Mouse (Mus musculus) retina, embryonic 14.5 days (tissue): Measurements from ENCODE around the gene Parp8.

Experiments
- DNase-seq: peaks from one replicate; pipeline ENCODE4 v3.0.0-alpha.2; 2015; ENCODE audit warnings: low spot score

Parp8 gene

DNA sequence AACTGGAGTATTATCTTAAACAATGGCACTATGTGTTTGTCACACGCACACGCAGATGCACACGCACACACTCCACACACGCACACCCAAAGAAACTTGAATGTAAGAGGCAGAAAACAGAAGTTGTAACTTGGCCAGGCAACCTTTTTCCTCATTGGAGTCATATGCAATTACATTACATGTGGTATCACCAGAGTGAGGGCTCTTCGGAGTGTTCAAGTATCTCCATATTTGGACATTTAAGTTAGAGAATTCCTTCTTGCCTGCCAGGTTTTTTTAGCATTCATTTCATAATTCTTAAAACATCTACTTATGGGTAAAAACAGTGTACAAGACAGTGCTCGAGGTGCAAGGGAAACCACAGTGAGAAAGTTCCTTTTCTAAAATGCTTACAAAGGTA is 6.7 kb downstream of the Parp8 start:
- no peak for DNase-seq

DNA sequence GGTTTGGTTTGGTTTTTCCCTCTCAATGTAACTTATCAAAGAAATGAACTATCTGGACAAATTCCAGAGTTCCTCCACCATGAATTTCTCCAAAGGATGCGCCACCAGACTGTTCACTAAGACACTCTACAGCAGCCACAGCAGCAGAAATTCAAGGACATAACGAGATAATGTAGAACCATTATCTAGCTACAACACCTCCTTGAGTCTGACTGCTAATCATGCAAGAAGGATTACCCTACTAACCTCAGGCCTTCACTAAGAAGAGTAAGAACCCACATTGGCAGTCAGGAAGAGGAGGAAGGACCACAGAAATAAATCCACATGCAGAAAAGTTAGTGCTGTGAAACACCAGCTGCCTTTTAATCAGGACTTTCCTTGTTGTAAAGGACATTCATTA is 11.8 kb downstream of the Parp8 start:
- no peak for DNase-seq

DNA sequence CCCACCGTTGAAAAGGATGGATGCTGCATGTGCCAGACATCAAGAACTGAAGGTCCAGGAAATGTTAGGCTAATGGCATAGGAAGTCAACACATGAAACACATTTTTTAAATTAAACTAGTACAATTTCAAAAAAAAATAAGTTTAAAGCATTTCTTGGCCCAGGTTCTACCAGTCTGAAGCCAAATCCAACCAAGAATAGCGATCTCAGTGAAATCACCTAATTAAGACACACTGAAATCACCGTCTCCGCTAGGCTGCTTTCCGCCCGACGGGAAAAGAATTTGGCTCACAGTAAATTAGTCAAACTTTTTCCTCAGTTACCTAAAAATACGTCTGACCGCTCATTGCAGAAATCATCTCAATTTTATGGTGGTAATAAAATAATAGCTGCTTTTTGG is 13.3 kb downstream of the Parp8 start:
- DNase-seq = no peak

DNA sequence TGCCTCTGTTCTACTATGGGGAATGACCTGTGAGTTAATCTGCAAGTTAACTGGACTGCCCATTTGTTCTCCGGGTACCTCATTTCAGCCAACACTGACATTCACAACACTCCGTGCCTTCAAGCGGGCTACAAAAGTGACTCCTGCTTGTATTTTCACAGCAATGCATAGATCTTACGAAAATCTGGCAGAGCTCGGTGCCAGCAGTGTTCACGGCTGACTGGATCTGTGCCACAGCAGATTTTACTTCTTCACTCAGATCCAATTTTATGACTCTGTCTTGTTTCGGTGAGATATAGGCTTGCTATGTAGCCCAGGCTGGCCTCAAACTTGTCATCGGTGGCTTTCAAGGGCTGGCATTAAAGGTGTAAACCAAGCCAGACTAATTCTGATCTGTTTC is 15.2 kb downstream of the Parp8 start:
- no peak for DNase-seq

DNA sequence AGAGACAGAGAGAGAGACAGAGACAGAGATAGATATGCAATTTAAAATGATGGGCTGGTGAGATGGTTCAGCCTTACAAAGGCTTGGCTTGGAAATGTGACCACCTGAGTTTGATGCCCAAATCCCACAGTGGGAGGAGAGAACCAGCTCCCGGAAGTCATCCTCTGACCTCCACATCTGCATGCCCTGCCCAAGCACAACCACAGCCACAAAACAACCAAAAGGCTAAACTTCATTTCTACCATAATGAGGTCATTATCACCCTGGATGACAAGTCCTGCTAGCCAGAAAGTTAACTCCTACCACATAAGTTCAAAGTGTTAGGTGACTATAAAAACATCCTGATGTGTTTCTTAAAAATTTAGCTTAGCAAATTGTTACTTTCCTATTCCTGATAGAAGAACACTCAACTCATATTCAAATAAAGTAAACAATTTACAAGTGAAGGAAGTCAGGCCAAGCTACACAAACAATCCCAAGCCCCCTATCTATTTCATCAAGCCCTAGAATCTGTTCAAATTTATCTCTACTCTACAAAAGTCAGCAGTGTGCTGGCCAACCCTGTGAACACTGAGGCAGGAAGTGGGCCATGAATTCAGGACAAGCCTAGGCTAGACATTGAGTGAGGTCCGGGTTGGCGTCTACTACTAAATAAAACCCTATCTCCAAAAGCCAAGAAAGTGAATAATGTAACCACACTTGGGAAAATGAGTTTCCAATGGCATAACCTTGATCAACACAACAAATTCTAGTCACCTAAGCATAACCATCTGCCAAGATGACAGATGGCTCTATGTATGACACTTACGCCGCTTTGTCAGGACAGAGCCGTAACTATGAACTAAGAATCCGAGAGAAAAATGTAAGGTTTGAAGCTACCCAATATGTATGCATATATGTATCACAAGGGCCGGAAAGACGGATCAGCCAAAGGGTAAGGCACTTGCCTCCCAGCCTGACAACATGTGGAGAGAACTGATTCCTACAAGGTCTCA is 17.0 kb downstream of the Parp8 start:
- DNase-seq = no peak

DNA sequence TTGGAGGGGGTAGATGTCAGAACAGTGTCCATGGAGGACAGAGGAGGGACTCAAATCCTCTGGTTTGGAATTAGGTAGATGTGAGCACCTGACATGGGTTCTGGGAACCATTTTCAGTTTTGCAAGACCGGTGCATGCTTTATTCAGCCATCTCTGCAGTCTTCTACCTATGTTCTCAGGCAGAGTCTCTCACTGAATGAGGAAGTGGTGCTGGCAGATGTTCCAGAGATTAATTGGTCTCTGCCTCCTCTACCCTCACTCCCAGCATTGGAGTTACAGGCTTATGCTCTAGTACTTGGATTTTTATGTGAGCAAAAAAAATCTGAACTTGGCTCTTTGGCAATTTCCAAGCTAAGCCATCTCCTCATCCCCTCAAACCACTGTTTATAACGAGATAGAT is 17.8 kb downstream of the Parp8 start:
- DNase-seq = no peak

DNA sequence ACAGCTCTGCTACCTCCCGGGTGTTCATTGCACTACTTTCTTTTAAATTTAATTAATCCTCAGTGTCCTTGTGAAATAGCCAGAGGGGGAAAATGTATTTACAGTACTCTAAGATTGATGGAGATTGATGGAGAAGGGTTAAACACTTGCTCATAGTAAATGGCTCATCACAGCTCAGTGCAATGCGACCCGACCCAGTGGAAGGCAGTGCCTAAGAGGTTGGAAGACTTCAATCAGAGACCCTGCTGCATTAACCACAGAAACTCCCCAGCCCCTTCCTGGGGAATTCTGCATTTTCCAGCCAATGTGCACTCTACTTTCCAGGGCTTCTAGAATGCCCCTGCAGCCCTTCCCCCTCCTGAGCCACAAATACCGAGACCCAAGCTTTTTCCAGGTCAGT is 18.7 kb downstream of the Parp8 start:
- peak; percentile 10 for DNase-seq

DNA sequence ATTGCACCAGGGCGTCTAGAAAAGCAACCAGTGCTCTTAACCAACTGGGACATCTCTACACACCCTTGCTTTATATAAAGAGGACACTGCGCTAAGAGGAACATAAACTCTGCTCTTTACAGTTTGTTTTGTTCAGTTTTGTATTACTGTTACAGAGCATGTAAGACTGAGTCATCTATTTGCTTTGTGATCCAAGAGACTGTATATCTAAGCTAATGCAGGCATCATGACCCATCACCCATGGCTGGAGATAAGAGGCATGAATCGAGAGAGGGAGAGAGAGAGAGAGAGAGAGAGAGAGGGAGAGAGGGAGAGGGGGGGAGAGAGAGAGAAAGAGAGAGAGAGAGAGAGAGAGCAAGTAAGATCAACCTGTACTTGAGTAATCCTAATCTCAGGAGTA is 24.8 kb downstream of the Parp8 start:
- no peak for DNase-seq

DNA sequence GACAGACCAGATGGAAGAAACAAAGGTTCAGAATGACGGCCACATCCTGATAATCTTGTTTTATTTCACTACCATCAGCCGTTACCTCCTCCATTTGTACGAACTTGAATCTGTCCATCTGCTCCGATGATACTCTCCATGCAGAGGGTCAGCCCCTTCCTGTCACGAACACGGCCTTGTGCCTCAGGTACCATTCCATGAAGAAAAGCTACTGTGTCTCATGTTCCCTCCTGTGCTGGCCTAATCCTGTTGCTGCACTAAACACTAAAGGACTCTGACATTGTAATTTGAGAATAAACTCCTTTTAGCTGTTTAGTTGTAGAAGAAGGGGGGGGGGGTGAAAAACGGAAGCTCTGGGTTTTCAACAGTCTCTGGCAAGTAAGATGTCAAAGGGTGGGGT is 33.8 kb downstream of the Parp8 start:
- DNase-seq = no peak

DNA sequence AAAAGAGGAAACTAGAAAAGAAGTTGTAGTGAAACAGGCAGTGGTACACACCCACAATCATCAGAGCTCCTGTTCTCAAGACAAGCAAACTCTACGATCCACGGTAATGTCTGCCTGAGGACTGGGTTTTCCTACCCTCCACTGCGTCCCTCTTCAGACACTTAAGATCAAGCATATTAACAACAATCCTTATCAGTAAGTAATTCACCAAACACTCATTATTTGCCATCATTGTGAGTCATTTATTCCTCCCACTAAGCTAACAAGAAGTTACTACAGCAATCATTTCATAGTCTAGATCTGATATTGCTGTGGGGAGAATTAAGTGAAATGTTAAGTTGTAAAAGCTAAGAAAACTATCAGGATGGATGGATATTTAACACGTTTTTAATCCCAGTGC is 35.0 kb downstream of the Parp8 start:
- DNase-seq = no peak

DNA sequence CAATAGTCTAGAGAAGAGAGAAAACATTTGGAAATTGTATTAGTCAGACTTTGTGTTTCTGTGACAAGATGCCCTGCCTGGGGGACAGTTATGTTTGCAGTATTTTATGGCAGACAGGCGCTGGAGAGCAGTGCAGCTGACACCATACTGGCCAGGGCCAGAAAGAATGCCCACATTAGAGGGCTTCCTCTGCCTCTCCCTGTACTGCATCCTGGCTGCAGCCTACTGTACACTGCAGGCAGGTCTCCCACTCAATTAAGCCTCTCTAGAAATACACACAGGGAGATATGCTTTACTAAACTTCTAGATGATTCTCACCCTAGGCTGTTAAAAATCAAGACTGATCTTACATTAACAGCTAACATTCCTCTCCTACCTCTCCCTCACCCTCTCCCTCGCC is 36.6 kb downstream of the Parp8 start:
- no peak for DNase-seq

DNA sequence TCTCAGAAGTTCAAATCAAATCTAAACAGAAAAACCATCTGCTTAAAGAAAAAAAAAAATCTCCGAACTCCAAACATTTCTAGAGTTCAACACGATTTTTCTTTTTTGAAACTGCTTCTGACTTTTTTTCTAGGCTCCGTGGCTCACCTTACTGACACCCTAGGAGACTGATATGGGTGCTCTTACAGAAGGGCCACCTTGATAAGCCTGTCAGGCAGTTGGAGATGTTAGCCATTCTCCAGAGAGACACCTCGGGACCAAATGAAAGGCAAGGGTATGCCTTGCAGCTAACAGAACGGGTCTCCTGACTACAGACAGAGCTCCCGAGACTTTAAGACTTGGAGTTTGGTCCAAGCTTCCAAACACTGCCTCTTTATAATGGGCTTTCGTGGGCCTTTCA is 37.1 kb downstream of the Parp8 start:
- DNase-seq = no peak

DNA sequence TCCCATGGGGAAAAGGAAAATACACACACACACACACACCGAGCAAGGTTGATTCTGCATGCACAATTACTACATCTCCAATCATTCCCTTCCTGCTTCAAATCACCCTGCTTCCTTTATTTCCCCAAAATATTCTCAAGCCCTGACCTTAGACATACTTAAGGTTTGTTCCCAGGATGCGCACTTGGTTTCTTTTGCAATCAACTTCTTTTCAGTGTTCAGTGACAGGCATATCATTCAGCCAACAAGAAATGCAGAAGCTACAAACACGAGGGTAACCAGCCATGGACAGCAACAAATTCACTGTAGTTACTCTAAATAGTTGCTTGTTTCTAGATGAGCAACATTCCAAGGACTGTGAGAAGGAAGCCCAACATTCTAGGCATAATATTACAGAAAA is 38.1 kb downstream of the Parp8 start:
- no peak for DNase-seq

DNA sequence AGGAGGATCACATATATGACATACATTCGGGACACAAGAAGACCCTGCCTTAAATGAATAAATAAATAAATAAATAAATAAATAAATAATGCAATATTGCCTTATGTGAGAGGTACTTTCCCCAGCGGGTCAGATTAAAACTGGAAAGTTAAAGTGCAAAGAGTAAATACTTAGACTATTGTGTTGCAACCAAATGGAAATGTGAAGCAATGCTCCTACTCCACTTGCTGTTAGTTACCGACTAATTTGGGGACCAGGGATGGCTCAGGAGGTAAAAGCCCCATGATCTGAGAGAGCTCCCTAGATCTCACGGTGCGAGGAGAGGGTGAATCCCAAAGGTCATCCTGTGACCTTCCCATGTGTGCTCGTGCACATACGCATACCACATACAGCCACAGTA is 38.7 kb downstream of the Parp8 start:
- DNase-seq = no peak

DNA sequence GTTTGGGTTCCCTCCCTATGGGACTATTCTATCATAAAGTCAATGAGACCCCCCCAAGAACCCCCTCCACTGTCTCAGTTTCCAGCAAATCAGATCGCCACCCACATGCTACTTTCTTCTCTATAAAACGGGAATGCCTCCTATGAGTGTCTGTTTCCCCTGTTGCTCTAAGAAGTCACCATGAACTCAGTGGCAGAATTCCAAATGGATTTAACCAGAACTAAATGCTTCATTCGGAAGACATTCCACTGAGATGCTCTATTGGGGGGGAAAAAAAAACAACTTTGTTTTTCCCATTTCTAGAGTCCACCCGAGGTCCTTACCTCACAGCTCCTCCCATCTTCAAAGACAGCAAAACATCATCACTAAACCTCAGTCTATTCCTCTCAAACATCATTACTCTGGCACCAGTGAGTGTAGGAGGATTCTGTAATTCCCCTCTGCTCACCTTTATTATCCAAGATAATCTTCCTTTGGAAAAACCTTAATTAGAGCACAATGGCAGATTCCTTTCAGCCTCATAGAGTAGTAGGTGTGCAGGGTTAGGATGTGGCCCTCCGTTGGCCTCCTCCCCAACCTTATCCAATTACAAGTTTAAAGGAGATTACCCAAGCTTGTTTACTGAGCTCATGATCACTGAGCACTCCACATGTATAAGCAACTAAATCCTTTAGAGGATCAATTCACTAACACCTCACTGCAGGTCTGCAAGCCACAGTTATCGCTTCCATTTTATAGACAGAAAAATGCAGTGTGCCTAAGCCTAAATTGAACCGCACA is 51.1 kb downstream of the Parp8 start:
- DNase-seq = no peak

DNA sequence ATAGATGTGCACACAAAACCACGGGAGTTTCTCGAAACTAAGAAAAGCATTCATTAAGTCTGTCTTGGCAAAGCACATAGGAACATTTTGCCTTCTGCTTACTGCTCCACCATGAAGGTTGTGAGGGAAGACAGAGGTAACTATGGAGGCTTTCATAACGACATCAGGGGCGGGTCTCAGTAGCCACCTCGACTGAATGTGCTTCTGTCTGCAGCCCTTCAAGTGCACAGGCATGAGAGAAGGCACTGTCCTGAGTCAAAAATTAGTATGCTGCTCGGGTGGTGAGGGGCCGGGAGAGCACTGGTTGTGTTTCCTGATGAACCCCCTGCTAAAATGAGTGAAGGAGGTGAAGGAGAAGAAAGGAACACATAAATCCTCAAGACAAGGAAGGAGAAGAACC is 51.8 kb downstream of the Parp8 start:
- DNase-seq = no peak

DNA sequence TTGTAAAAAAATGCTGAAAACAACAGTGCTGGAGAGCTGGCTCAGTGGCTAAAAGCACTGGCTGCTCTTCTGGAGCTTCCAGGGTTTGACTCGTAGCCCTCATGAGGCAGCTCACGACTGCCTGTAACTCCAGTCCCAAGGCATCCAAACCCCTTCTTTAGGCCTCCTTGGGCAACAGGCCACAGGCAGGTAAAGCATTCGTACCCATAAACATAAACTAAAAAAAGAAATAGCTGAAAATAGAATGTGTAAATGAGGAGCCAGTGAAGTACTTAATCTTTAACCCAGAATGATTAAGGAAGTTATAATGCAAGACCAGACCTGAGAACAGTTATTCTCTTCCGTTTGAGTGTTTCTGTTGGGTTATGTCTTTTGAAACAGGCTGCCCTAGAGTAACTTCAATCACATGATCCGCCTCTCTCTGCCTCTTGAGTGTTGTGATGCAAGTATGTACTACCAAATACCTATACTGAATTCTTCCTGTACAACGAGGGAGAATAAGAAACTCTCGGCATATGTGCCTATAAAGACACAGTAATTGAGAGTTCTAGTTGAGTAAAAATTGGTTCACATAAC is 53.2 kb downstream of the Parp8 start:
- DNase-seq = no peak

DNA sequence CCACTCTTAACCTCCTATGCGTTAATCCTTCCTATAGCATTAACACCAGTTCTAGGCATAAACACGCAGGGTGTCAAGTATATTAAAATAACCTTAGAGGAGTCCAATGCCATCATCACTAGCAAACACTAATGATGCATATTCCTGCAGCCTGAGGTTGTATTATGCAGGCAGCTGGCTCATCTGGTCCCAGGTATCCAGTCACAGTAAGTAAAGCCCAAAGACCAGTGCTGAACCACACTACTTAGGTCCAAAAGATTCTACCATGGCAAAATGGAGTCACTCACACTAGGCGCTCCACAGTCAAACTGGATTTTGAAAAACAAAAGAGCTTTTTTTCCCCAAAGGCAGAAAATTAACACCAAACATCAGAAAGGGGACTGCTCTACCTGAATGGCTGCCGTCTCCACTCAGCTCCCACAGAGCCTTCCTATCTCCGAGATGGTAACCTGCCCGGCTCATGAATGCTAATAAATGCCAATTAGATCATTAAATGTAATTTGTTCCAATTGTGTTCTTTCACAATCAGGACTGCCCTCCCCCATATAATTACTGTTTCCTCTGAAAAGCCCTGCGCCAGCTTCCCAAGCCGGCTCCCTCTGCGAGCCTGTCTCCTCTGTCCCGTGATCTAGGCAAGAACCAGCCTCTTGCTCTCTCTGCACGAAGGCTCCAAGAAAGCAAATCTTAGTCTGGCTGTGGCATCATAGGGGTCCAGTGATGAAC is 54.5 kb downstream of the Parp8 start:
- DNase-seq = no peak

DNA sequence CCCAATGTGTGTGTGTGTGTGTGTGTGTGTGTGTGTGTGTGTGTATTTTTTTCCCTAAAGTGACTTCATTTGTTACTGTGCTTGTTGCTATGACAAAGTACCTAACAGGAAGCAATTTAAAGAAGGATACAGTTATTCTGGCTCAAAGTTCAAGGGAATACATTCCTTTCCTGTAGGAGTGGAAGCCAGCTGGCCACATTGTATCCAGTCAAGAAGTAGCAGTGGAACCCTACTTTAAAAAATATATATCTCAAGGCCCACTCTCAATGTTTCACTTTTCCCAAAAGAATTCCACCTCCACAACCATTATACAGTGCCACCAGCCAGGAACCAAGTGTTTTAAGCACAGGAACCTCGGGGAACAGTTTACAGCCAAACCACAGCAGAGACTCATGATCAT is 55.7 kb downstream of the Parp8 start:
- no peak for DNase-seq

DNA sequence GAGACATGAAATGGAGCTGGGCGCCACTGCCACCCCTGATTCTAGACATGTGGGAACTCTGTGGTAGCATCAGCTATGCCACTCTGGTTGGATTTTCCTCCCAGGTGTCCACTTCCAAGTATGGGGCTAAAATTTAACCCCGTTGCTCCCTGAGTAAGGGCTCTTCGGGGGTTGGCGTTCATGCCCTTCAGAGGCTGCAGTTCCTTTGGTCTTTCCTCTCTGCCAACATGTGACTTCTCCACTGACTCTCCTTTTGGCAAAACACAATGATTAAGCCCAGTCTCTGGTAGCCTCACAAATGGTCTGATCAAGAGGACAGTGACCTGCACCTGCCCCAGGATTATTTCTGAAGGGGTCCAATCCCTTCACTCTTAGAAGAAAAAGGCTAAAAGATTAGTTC is 56.4 kb downstream of the Parp8 start:
- no peak for DNase-seq

DNA sequence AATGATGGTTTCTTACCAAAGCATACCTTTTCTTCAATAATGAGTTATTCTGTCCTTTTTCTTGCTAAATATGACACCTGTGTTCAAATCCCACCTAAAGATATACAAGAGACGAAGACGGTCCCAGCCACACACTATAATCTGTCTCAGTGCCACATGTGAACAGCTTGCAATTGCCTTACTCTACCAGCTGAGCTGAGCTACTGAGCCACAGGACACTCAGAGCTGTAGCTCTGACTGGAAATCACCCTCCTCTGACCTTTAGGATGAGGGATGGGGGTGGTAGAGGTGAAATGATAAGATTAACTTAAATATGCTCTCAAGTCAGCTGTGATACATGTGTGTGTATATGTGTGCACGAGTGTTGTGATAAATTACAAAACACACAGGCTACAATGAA is 57.9 kb downstream of the Parp8 start:
- DNase-seq = no peak
